Mouse (Mus musculus): Measurements from ENCODE around the gene Lamb3.

DNA sequence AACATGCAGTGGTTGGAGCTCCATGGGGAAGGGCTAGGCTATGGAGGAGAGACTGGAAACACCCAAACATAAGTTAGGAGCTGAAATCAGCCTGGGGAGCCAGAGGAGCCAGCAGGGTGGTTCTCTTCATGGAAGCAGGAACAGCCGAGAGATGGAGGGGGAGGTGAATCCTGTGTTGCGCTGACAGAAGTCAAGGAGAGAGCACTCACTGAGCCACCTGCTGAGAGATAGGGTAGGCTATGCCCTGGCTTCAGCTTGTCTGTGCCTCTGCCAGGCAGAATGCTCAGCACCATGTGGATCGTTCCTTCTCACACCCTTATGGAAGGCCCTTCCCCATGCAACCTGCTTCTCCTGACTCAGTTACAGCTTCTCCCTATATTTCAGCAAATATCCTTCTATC is 126.3 kb downstream of the Lamb3 start:
- TF ChIP-seq GATA1 (IDR thresholded peaks at IDR 0.05; ENCODE audit: low read length) (no peak), TAL1 (IDR thresholded peaks at IDR 0.05; ENCODE audit: low read length) (no peak)

Measured in erythroblast, embryonic 14.5 days (primary cell).